Mouse (Mus musculus): ENCODE measurements around the gene Stac3. TPM values are rescaled to one million over a fixed set of nuclear protein-coding genes. Genes with fewer than 3 reads are reported as not detected.

The Stac3 gene
- polyA plus RNA-seq, 1 experiment from 2014 or later: 22.7 TPM

DNA sequence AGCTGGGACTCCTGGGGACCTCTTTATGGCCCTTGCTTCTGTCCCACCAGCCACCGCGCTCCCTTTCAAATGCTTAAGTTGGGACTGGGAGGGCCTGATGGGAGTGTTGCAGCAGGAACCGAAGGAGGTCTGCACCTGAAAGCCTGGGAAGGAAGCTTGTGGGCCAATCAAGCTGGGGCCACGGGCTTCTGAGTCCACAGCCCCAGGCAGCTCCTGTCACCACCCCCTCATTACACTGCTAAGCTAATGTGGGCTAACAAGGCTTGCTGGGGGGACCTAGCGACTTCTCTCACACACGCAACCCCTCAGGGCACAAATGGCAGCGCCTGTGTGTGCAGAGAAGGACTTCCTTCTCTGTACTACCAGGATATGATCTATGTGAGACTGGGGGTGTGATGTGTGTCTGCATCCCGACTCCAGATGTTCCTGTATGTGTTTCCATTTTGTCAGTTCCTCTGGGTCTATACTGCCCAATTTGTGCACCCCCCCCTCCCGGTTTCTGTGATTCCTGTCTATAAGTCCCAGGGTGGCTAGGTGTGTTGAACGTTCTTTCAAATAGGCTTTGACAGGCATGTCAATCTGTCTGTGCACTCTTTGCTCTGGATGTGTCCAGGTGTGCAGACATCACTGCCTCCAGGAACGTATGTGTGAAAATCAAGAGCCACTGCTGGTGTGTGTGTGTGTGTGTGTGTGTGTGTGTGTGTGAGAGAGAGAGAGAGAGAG is 9.6 kb downstream of the Stac3 start:
- H3K36me3 ChIP-seq: no peaks in the 10 kb centered on the region; the same call in 1 of the 2 replicates
- no peak overlapping the region for H3K27ac ChIP-seq (replicated peaks)
- H3K27me3 ChIP-seq: peaks cover 81% of the 10 kb centered on the region
- H3K9ac ChIP-seq: no peak overlapping the region
- ATAC-seq (ENCODE audit: insufficient number of reproducible peaks, low FRiP score, low TSS enrichment, low read depth): no peak
- H3K4me3 ChIP-seq (replicated peaks): peak overlapping the region; percentile 51
- H3K4me1 ChIP-seq: peaks cover 83% of the 10 kb centered on the region
- peak overlapping the region; percentile 96 for H3K4me2 ChIP-seq (replicated peaks)
- no peaks in the 10 kb centered on the region for H3K9me3 ChIP-seq (replicated peaks)
- 10% methylated on average over 11 of the region's 11 CpGs for WGBS

DNA sequence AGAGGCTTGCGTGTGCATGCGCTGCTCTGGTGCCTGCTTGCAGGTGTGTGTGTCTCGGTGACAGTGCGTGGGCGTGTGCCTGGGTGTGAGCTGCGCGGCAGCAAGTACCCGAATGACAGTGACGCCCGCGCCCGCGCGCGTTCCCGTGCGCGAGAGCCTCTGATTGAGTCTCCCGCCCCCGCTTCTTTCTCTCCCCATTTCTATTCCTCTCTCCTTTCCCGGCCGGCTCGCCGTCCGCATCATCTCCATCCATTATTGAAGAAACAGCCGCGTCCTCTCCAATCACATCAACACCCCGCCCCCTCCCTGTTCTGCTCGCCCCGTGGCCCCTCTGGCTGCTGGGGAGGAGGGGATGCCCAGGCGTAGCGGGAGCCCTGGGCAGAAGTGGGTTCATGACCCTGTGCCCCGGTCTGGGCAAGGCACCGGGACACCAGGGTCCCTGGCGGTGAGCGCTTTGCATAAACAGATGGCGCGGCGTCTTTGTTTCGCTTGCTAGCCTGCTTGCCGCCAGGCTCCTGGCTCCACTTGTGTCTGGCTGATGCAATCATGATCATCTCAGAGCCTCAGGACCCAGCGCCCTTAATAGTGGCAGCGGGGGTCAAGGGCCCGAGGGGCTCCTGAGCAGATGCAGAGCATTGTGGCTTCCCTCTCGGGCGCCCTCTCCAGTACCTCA is 10.3 kb downstream of the Stac3 start:
- H3K36me3 ChIP-seq: no peaks in the 10 kb centered on the region

DNA sequence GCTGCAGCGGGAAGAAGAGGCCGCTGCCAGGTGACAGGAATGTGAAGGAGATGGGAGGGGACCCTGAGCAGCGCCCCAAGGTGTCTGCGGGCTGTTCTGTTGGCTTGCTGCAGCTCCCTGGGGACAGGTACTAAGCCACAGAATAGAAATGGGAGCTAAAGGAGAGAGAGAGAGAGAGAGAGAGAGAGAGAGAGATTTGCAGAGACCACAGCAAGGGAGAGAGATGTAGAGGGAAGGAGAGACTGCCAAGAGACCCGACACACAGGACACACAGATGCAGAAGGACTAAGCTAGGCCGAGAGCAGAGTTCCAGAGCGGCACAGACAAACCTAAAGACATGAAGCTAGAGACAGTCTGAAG is 10.8 kb downstream of the Stac3 start:
- Histone ChIP-seq H3K9me3 (replicated peaks) (no peaks in the 10 kb centered on the region), H3K36me3 (no peaks in the 10 kb centered on the region), H3K4me1 (peaks cover 95% of the 10 kb centered on the region), H3K4me3 (replicated peaks) (peak overlapping the region; percentile 51), H3K27ac (replicated peaks) (no peak overlapping the region), H3K9ac (peak overlapping the region; percentile 55), H3K27me3 (peaks cover 81% of the 10 kb centered on the region), H3K4me2 (replicated peaks) (peak overlapping the region; percentile 96)
- no peak for ATAC-seq (ENCODE audit: insufficient number of reproducible peaks, low FRiP score, low TSS enrichment, low read depth)
- 2% methylated on average over 7 of the region's 7 CpGs for WGBS

More for the DNA sequence above, 10.3 kb downstream of the Stac3 start:
- H3K4me1 ChIP-seq: peaks cover 90% of the 10 kb centered on the region
- H3K9me3 ChIP-seq (replicated peaks): no peaks in the 10 kb centered on the region
- peaks cover 83% of the 10 kb centered on the region for H3K27me3 ChIP-seq
- WGBS: under 1% methylated on average over 44 of the region's 46 CpGs
- H3K4me3 ChIP-seq (replicated peaks): peak overlapping the region; percentile 51
- H3K4me2 ChIP-seq (replicated peaks): peak overlapping the region; percentile 96
- H3K9ac ChIP-seq: peak overlapping the region; percentile 55
- no peak for ATAC-seq (ENCODE audit: insufficient number of reproducible peaks, low FRiP score, low TSS enrichment, low read depth)
- H3K27ac ChIP-seq (replicated peaks): no peak overlapping the region

DNA sequence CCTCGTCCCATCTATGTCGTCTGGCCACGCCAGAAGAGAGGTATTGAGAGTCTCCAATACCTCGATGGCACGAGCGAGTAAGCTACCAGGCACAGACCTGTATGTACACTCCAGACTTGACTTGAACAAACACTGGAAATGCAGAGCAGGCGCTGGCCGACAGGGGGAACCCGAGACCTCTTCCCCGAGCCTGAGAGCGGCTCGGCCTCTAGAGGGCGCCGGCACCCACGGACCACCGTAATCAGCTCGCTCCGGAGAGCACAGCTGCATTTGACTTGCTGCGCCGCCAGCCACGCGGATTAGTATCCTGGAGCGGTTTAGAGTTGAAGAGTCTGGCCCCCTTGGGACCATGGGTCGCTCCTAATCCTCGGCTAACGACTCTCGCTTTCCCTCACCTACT is 11.3 kb downstream of the Stac3 start:
- H3K9me3 ChIP-seq (replicated peaks): no peaks in the 10 kb centered on the region
- peaks cover 75% of the 10 kb centered on the region for H3K27me3 ChIP-seq
- under 1% methylated on average over 27 of the region's 27 CpGs for whole genome bisulfite sequencing
- H3K4me2 ChIP-seq (replicated peaks): peak overlapping the region; percentile 96
- H3K4me1 ChIP-seq: peaks cover 99% of the 10 kb centered on the region
- H3K9ac ChIP-seq: no peak overlapping the region
- peak overlapping the region; percentile 58 for H3K27ac ChIP-seq (replicated peaks)
- peak overlapping the region; percentile 51 for H3K4me3 ChIP-seq (replicated peaks)
- H3K36me3 ChIP-seq: peaks cover 4% of the 10 kb centered on the region; the same call in 1 of the 2 replicates
- peak; percentile 55 for ATAC-seq (ENCODE audit: insufficient number of reproducible peaks, low FRiP score, low TSS enrichment, low read depth)

DNA sequence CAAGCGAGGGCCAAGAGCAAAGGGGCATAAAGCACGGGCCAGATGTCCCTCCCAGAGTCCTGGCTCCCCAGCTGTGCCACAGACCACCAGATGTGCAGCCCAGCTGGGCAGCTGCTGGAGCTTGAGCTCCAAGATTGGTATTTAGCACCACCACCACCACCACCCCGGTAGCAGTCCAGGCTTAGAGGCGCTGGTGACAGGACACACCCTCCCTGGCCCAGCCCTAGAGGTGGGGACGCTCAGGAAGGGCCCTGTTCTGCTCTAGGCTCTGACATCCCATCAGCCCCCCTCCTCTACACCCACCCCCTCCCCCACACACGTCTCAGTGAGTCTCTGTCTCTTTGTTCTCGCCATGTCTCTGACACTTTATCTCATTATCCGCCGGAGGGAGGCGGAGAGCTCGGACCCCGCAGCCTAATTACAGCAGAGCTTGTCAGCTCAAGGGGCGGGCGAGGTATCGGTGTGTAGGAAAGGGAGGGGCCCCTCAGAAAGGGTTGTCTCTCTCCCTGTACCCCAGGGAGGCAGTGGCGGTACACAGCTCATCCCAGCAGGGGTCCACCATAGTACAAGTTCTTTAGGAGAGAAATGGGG is 12.1 kb downstream of the Stac3 start:
- Histone ChIP-seq H3K27me3 (peaks cover 68% of the 10 kb centered on the region), H3K4me2 (replicated peaks) (peak overlapping the region; percentile 96), H3K4me1 (peaks cover 95% of the 10 kb centered on the region), H3K36me3 (peaks cover 12% of the 10 kb centered on the region), H3K27ac (replicated peaks) (peak overlapping the region; percentile 58), H3K4me3 (replicated peaks) (peak overlapping the region; percentile 51), H3K9me3 (replicated peaks) (no peaks in the 10 kb centered on the region), H3K9ac (no peak overlapping the region)
- no peak for ATAC-seq (ENCODE audit: insufficient number of reproducible peaks, low FRiP score, low TSS enrichment, low read depth)
- WGBS: under 1% methylated on average over 16 of the region's 16 CpGs

DNA sequence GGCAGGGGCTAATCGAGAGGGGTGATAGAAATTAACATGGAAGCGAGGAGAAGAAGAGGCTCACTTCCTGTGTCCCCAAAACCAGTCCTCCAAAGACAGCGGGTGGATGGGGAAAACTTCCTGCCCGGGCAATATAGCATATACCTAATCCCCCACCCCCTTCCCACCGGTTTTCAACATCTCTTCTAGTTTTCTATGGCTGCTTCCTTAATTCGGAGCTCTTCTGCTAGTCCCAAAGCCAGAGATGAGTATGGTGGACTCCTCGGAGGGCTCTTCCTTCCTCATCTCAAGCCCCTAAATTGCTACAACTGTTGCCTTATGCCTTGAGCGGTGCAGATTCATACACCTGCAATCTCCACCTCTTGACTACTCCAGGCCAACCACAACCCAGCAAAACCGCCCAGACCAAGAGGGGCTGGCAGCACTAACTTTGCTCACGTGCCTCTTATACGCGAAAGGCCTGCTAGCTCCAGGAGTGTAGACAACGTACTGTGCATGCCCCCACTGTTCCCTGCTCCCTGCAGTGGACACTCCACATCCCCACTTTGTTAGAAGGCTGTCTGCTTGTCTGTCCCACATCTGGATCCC is 12.7 kb downstream of the Stac3 start:
- Histone ChIP-seq H3K9me3 (replicated peaks) (no peaks in the 10 kb centered on the region), H3K36me3 (peaks cover 14% of the 10 kb centered on the region), H3K27ac (replicated peaks) (peak overlapping the region; percentile 58), H3K4me2 (replicated peaks) (peak overlapping the region; percentile 96), H3K4me3 (replicated peaks) (peak overlapping the region; percentile 30), H3K27me3 (peaks cover 66% of the 10 kb centered on the region), H3K9ac (no peak overlapping the region), H3K4me1 (peaks cover 89% of the 10 kb centered on the region)
- 18% methylated on average over 13 of the region's 13 CpGs for WGBS
- no peak for ATAC-seq (ENCODE audit: insufficient number of reproducible peaks, low FRiP score, low TSS enrichment, low read depth)

DNA sequence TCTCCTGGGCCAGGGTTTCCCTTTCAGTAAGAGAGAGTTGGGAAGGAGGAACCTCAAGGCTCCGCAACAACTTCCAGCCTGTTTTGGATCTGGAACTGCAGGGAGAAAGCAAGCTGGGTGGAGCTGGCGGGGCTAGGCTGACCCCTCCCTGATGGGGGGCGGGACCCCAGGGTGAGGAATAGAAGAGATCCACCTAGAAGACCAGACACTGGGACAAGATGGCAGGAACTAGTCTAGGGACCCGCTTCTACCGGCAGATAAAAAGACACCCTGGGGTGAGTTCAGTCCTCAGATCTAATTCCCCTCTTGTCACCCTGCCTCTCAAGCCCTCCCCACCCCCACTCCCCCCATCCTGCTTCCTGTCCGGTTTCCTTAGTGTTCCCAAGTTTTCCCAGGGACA is 13.3 kb downstream of the Stac3 start, which contains the start of gene Ndufa4l2:
TSS of gene Ndufa4l2 (plus strand) at position 204 of the 400 bp plus-strand sequence.
- no peaks in the 10 kb centered on the region for H3K9me3 ChIP-seq (replicated peaks)
- ATAC-seq (ENCODE audit: insufficient number of reproducible peaks, low FRiP score, low TSS enrichment, low read depth): no peak
- H3K4me1 ChIP-seq: peaks cover 84% of the 10 kb centered on the region
- H3K27ac ChIP-seq (replicated peaks): peak within 1 kb of the TSS; percentile 82
- 9% methylated on average over 6 of the region's 6 CpGs for WGBS
- peaks cover 60% of the 10 kb centered on the region for H3K27me3 ChIP-seq
- peak within 1 kb of the TSS; percentile 96 for H3K4me2 ChIP-seq (replicated peaks)
- H3K36me3 ChIP-seq: peaks cover 20% of the 10 kb centered on the region
- H3K4me3 ChIP-seq (replicated peaks): peak within 1 kb of the TSS; percentile 51
- H3K9ac ChIP-seq: no peak within 1 kb of the TSS

DNA sequence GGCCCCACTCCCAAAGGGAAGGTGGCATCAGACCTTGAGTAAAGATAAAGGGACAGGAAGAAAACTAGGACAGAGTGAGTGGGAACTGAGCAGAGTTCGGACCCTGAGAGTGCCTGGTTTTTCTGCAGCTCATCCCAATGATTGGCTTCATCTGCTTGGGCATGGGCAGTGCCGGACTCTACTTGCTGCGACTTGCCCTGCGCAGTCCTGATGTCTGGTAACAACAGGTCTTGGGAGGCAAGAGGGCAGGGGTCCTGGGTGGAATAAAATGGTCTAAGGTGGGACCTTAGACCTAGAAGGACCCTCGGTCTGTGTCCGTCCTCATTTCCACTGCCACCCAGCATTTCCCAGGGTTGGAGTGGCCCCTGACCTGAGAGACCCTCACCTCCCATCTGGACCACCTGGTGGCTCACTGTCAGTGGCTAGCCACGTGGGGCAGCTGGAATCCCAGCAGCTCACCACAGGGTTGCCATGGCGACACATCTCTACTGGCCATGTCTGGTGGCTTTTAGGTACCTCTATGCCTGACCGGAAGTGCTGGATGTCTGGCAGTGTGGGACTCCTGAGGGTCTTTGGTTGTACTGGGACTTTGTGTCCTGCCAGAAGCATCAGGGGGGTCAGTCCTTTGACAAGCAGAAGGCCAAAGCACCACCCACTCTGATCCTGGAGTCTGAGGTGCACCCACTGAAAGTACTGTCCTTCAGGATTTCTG is 13.9 kb downstream of the Stac3 start:
- H3K9ac ChIP-seq: no peak overlapping the region
- no peak for ATAC-seq (ENCODE audit: insufficient number of reproducible peaks, low FRiP score, low TSS enrichment, low read depth)
- H3K4me1 ChIP-seq: peaks cover 77% of the 10 kb centered on the region
- no peaks in the 10 kb centered on the region for H3K9me3 ChIP-seq (replicated peaks)
- WGBS: 29% methylated on average over 9 of the region's 9 CpGs
- peaks cover 26% of the 10 kb centered on the region for H3K36me3 ChIP-seq
- peak overlapping the region; percentile 30 for H3K4me3 ChIP-seq (replicated peaks)
- H3K27me3 ChIP-seq: peaks cover 54% of the 10 kb centered on the region
- H3K27ac ChIP-seq (replicated peaks): peak overlapping the region; percentile 82
- peak overlapping the region; percentile 96 for H3K4me2 ChIP-seq (replicated peaks)

DNA sequence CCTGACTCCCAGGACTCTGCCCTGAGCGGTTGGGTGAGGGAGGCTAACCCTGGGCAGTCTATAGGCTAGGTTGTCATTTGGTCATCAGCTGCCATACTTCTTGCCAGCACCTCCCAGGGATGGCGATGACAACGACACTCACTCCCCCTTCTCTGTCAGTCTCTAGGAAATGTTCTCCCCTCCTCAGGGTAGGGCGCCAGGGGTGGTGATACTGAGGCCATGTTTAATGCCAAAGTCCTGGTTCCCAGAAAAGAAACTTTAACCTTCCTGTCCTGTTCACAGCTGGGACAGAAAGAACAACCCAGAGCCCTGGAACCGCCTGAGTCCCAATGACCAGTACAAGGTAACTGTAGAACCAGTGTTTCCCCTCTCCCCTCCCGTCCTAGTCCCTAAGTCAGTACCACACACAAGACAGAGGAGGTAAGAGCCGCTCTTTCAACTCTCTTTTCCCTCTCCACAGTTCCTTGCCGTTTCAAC is 14.5 kb downstream of the Stac3 start:
- Histone ChIP-seq H3K27me3 (peaks cover 48% of the 10 kb centered on the region), H3K4me2 (replicated peaks) (peak overlapping the region; percentile 96), H3K4me3 (replicated peaks) (peak overlapping the region; percentile 30), H3K27ac (replicated peaks) (peak overlapping the region; percentile 82), H3K9me3 (replicated peaks) (no peaks in the 10 kb centered on the region), H3K9ac (no peak overlapping the region), H3K4me1 (peaks cover 76% of the 10 kb centered on the region), H3K36me3 (peaks cover 26% of the 10 kb centered on the region)
- WGBS: 28% methylated on average over 8 of the region's 8 CpGs
- ATAC-seq (ENCODE audit: insufficient number of reproducible peaks, low FRiP score, low TSS enrichment, low read depth): no peak

DNA sequence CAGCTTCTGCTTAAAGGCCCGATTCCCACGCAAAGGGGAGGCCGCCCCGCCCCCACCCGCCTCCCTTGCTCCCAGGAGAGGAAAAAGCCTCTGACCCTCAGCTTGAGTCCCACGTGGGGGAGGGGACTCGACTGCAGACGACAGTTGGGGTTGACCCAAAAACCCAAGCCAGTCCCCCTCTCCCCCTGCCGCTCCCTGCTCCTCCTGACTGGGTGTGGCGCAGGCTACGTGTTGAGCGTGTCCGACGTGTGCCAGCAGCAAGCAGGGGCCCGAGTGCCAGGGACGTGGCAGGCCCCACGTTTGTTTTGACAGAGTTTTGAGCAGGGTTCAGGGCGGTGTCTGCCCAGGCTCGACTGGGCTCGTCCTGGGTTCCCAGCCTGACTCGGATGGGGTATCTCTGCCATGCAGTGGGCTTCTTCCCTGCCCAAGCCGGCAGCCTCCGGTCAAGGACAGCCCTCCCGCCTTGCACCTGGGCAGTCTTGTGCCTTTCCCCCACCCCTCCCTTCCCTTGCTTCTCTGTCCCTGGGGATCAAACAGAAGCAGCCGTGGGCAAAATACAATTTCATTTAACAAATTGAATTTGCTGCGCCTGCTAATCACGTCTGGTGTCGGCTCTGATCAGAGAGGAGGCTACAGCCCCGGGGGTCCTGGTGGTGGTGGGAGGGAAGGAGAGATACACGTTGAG is 15.2 kb downstream of the Stac3 start:
- peak; percentile 49 for ATAC-seq (ENCODE audit: insufficient number of reproducible peaks, low FRiP score, low TSS enrichment, low read depth)
- WGBS: 8% methylated on average over 30 of the region's 30 CpGs
- peak overlapping the region; percentile 82 for H3K27ac ChIP-seq (replicated peaks)

More for the DNA sequence above, 15.2 kb downstream of the Stac3 start:
- H3K4me2 ChIP-seq (replicated peaks): peak overlapping the region; percentile 96
- H3K4me1 ChIP-seq: peaks cover 76% of the 10 kb centered on the region
- H3K9me3 ChIP-seq (replicated peaks): no peaks in the 10 kb centered on the region
- H3K36me3 ChIP-seq: peaks cover 26% of the 10 kb centered on the region
- peaks cover 43% of the 10 kb centered on the region for H3K27me3 ChIP-seq
- H3K9ac ChIP-seq: no peak overlapping the region
- peak overlapping the region; percentile 30 for H3K4me3 ChIP-seq (replicated peaks)
